ENCODE assay signal across 8 mouse cellular contexts in the genomic region with DNA sequence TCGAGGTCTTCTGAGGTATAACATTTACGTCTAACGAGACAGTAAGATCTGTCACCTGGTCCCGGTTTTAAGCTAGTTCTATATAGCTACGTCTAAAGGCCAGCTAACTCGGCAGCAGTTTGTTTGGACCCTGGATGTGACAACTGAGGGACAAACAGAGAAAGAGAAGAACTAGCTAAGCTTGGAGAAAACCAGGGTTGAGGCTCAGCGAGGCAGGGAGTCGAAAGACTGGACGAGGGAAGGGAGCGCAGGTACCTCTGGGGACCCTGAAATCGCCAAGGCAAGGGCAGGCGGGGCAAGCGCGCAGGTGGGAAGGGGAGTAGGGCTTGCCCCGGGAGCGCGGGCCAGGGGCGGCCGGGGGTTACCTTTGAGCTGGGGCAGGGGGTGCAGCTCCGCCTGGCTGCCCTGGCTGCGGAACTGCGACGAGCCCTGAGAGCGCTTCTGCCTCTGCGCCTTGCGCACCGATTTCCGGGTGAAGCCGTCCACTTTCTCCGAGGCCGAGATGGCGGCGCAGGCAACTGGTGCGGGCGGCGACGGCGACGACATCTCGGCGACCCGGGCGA. TPM values are rescaled to one million over a fixed set of nuclear protein-coding genes. Genes with fewer than 3 reads are reported as not detected.
DNase-seq lines count a peak whose midpoint lies in the region; ATAC-seq and TF ChIP-seq lines count a peak whose summit lies in the region.

No protein-coding gene starts in this region.

- peaks cover 0 to 2% of the 10 kb centered on the region in 2 experiments; a peak in 1 of 4 replicates for H3K4me1 ChIP-seq in ES-E14 (ENCODE audit: control insufficient read depth in 2 of 2, insufficient read depth in 2 of 2, low read length in 2 of 2, poor library complexity in 1 of 2)
- peaks cover 20% of the 10 kb centered on the region for H3K4me1 ChIP-seq in forebrain, embryonic 13.5 days
- peaks cover 8% of the 10 kb centered on the region; the same call in 1 of the 2 replicates for H3K4me1 ChIP-seq in hindbrain, embryonic 13.5 days (replicated peaks)
- peaks cover 28% of the 10 kb centered on the region for H3K4me1 ChIP-seq in limb, embryonic 10.5 days
- H3K4me1 ChIP-seq in midbrain, embryonic 13.5 days (replicated peaks), result peaks cover 11% of the 10 kb centered on the region
- peaks cover 9% of the 10 kb centered on the region; the same call in 1 of the 2 replicates for H3K4me1 ChIP-seq in stomach, embryonic 14.5 days (ENCODE audit: control insufficient read depth, insufficient read depth, low read length)

- in situ Hi-C loops in ES-E14 (cut with MboI; ENCODE audit: low sequenced_read_pairs in 2 of 2, unreplicated experiment in 2 of 2), result no loop called here

- H3K4me2 ChIP-seq in forebrain, embryonic 13.5 days, result peak overlapping the region; percentile 82
- peak overlapping the region; percentile 62 for H3K4me2 ChIP-seq in hindbrain, embryonic 13.5 days
- H3K4me2 ChIP-seq in midbrain, embryonic 13.5 days (replicated peaks), result peak overlapping the region; percentile 73
- peak overlapping the region; percentile 72 for H3K4me2 ChIP-seq in stomach, embryonic 14.5 days (replicated peaks; ENCODE audit: low read depth, low read length)

- WGBS in forebrain, embryonic 13.5 days, result 1% methylated on average over 36 of the region's 43 CpGs
- under 1% methylated on average over 43 of the region's 43 CpGs for WGBS in hindbrain, embryonic 13.5 days
- under 1% methylated on average over 43 of the region's 43 CpGs for WGBS in limb, embryonic 10.5 days
- 1% methylated on average over 30 of the region's 43 CpGs for WGBS in midbrain, embryonic 13.5 days
- 0% methylated on average over 41 of the region's 43 CpGs for WGBS in stomach, embryonic 14.5 days

- DNase-seq in ES-E14 (ENCODE audit: low read depth, low spot score), result peak; percentile 55
- peak; percentile 60 to 65 for DNase-seq in adrenal gland, postnatal 36 days
- DNase-seq in limb, embryonic 10.5 days (ENCODE audit: low spot score), result peak; percentile 73
- no peak for DNase-seq in frontal cortex, postnatal 25 days (ENCODE audit: low spot score in 2 of 2)

- H3K4me3 ChIP-seq in ES-E14 (ENCODE audit: insufficient read depth in 1 of 2, low read depth in 1 of 2, low read length in 2 of 2, poor library complexity in 1 of 2, severe bottlenecking in 1 of 2), result peak overlapping the region; percentile 68 to 75
- peak overlapping the region; percentile 70 for H3K4me3 ChIP-seq in forebrain, embryonic 13.5 days
- peak overlapping the region; percentile 72 for H3K4me3 ChIP-seq in hindbrain, embryonic 13.5 days
- peak overlapping the region; percentile 76 for H3K4me3 ChIP-seq in limb, embryonic 10.5 days
- peak overlapping the region; percentile 70 for H3K4me3 ChIP-seq in midbrain, embryonic 13.5 days (replicated peaks)
- H3K4me3 ChIP-seq in stomach, embryonic 14.5 days (ENCODE audit: low read depth, low read length), result peak overlapping the region; percentile 82

- H3K9me3 ChIP-seq in ES-E14 (ENCODE audit: control insufficient read depth, insufficient read depth, low read depth, low read length), result no peaks in the 10 kb centered on the region
- H3K9me3 ChIP-seq in forebrain, embryonic 13.5 days (replicated peaks), result no peaks in the 10 kb centered on the region
- H3K9me3 ChIP-seq in hindbrain, embryonic 13.5 days, result no peaks in the 10 kb centered on the region
- no peaks in the 10 kb centered on the region for H3K9me3 ChIP-seq in limb, embryonic 10.5 days (replicated peaks)
- H3K9me3 ChIP-seq in midbrain, embryonic 13.5 days, result no peaks in the 10 kb centered on the region
- no peaks in the 10 kb centered on the region for H3K9me3 ChIP-seq in stomach, embryonic 14.5 days (ENCODE audit: control insufficient read depth, low read depth, low read length)

- H3K27ac ChIP-seq in ES-E14 (ENCODE audit: insufficient read depth, low read depth, low read length, poor library complexity, severe bottlenecking), result peak overlapping the region; percentile 68
- H3K27ac ChIP-seq in forebrain, embryonic 13.5 days, result peak overlapping the region; percentile 10; the same call in 1 of the 2 replicates
- peak overlapping the region; percentile 79 for H3K27ac ChIP-seq in hindbrain, embryonic 13.5 days
- H3K27ac ChIP-seq in limb, embryonic 10.5 days, result peak overlapping the region; percentile 94
- peak overlapping the region; percentile 79 for H3K27ac ChIP-seq in midbrain, embryonic 13.5 days
- peak overlapping the region; percentile 97 for H3K27ac ChIP-seq in stomach, embryonic 14.5 days (ENCODE audit: low read length)

- H3K27me3 ChIP-seq in forebrain, embryonic 13.5 days, result peaks cover 3% of the 10 kb centered on the region; the same call in 1 of the 2 replicates
- H3K27me3 ChIP-seq in hindbrain, embryonic 13.5 days, result peaks cover 10% of the 10 kb centered on the region
- no peaks in the 10 kb centered on the region for H3K27me3 ChIP-seq in limb, embryonic 10.5 days (ENCODE audit: low read depth, poor library complexity, severe bottlenecking)
- peaks cover 18% of the 10 kb centered on the region for H3K27me3 ChIP-seq in midbrain, embryonic 13.5 days
- no peaks in the 10 kb centered on the region for H3K27me3 ChIP-seq in stomach, embryonic 14.5 days (ENCODE audit: control insufficient read depth, insufficient read depth, low read length)

- no peaks in the 10 kb centered on the region for H3K36me3 ChIP-seq in ES-E14 (ENCODE audit: control insufficient read depth, insufficient read depth, low read length, poor library complexity, severe bottlenecking)
- H3K36me3 ChIP-seq in forebrain, embryonic 13.5 days (ENCODE audit: poor library complexity, severe bottlenecking), result no peaks in the 10 kb centered on the region
- no peaks in the 10 kb centered on the region for H3K36me3 ChIP-seq in hindbrain, embryonic 13.5 days
- H3K36me3 ChIP-seq in limb, embryonic 10.5 days, result no peaks in the 10 kb centered on the region
- H3K36me3 ChIP-seq in midbrain, embryonic 13.5 days, result no peaks in the 10 kb centered on the region
- no peaks in the 10 kb centered on the region for H3K36me3 ChIP-seq in stomach, embryonic 14.5 days (ENCODE audit: control insufficient read depth, insufficient read depth, low read length)

- ATAC-seq in forebrain, embryonic 13.5 days, result no peak
- no peak for ATAC-seq in hindbrain, embryonic 13.5 days (ENCODE audit: low FRiP score)
- ATAC-seq in midbrain, embryonic 13.5 days, result no peak
- ATAC-seq in stomach, embryonic 14.5 days (ENCODE audit: insufficient number of reproducible peaks, insufficient read depth, low FRiP score, low read depth), result no peak

- H3K9ac ChIP-seq in ES-E14 (ENCODE audit: insufficient read depth, low read depth, low read length, poor library complexity, severe bottlenecking), result peak overlapping the region; percentile 71
- peak overlapping the region; percentile 78 for H3K9ac ChIP-seq in forebrain, embryonic 13.5 days
- peak overlapping the region; percentile 77 for H3K9ac ChIP-seq in hindbrain, embryonic 13.5 days
- H3K9ac ChIP-seq in midbrain, embryonic 13.5 days (replicated peaks), result peak overlapping the region; percentile 71
- H3K9ac ChIP-seq in stomach, embryonic 14.5 days (replicated peaks; ENCODE audit: low read depth, low read length), result peak overlapping the region; percentile 76

TF ChIP-seq in ES-E14, 5 proteins besides CTCF, POLR2A, EP300 and RAD21:
- TF ChIP-seq HCFC1 (IDR thresholded peaks at IDR 0.05; ENCODE audit: borderline replicate concordance, insufficient read depth, low read length) (no peak), ZNF384 (IDR thresholded peaks at IDR 0.05; ENCODE audit: low read depth, low read length) (no peak), CHD2 (IDR thresholded peaks at IDR 0.05; ENCODE audit: low read depth, low read length) (no peak), MAFK (IDR thresholded peaks at IDR 0.05; ENCODE audit: insufficient read depth, low read depth, low read length) (no peak), ZC3H11A (IDR thresholded peaks at IDR 0.05; ENCODE audit: borderline replicate concordance, low read depth, low read length) (no peak)

RNA-seq across cellular contexts. Expression of a gene that starts 7.1 kb away (rescaled TPM):
- 47.3 and 47.5 TPM in 2 replicates for total RNA-seq in ES-E14 (2012; rRNA removed)
- 100 to 1,000 TPM; 192 to 197 TPM for total RNA-seq in adrenal gland, postnatal 36 days (2021)
- polyA plus RNA-seq in forebrain, embryonic 13.5 days (2015; fragmentation: Nextera tagmentation; extraction: Ambion mirVana), result 6.5 and 7.4 TPM in 2 replicates
- polyA plus RNA-seq in hindbrain, embryonic 13.5 days (2015; fragmentation: Nextera tagmentation; extraction: Ambion mirVana), result 5.3 and 7.5 TPM in 2 replicates
- 11.3 and 14.4 TPM in 2 replicates for polyA plus RNA-seq in limb, embryonic 10.5 days (2016; fragmentation: Nextera tagmentation; extraction: Ambion mirVana)
- 6.3 and 7.3 TPM in 2 replicates for polyA plus RNA-seq in midbrain, embryonic 13.5 days (2015; fragmentation: Nextera tagmentation; extraction: Ambion mirVana)
- 22.5 and 24.9 TPM in 2 replicates for polyA plus RNA-seq in stomach, embryonic 14.5 days (2014; fragmentation: Nextera tagmentation; extraction: Ambion mirVana)

Comparison
In these comparisons a context has a peak if more than half of its experiments do, and no peak if none do; other contexts are left out.
1. DNase-seq: peak in ES-E14 (single experiment), adrenal gland, postnatal 36 days (2 of 2) and limb, embryonic 10.5 days (single experiment); none in frontal cortex, postnatal 25 days (0 of 2).
2. H3K27ac ChIP-seq: peak in every context shown above with its lines; median percentile 97 in stomach, embryonic 14.5 days; 94 in limb, embryonic 10.5 days; 79 in hindbrain, embryonic 13.5 days; 79 in midbrain, embryonic 13.5 days; 68 in ES-E14; 10 in forebrain, embryonic 13.5 days.
3. Peak in every context shown above with its lines, with median percentiles within 50 percentile points of each other: H3K4me3 ChIP-seq, H3K9ac ChIP-seq and H3K4me2 ChIP-seq.